Mouse (Mus musculus) heart, postnatal 0 days (tissue): ENCODE data around the gene Msl2. TPM values are rescaled to one million over a fixed set of nuclear protein-coding genes. Genes with fewer than 3 reads are reported as not detected.

ENCODE experiments used
- ATAC-seq: fragments of 200-750 bp; cut with Nextera tagmentation; 2 replicates; pipeline ENCODE4 v1.8.0; 2017; ENCODE audit warnings: low read depth, moderate number of reproducible peaks, moderate library complexity; ENCODE audit not compliant: insufficient read depth
- DNase-seq: peaks from one replicate; pipeline ENCODE4 v3.0.0-alpha.2; 2016; ENCODE audit warnings: low spot score
- H3K27ac ChIP-seq: fragments of 300-500 bp; sonication (generic); 2 replicates; pipeline ENCODE4 v1.5.1; 2014; ENCODE audit warnings: low read depth, mild to moderate bottlenecking
- H3K27me3 ChIP-seq: fragments of 300-500 bp; sonication (generic); 2 replicates; pipeline ENCODE4 v1.6.1; 2014; ENCODE audit warnings: low read length, mixed read lengths; ENCODE audit not compliant: control insufficient read depth, insufficient read depth
- H3K36me3 ChIP-seq: fragments of 300-500 bp; sonication (generic); replicated peaks from 2 replicates; pipeline ENCODE4 v1.6.1; 2014; ENCODE audit warnings: low read length, mixed read lengths; ENCODE audit not compliant: control insufficient read depth, insufficient read depth
- H3K4me1 ChIP-seq: fragments of 300-500 bp; sonication (generic); 2 replicates; pipeline ENCODE4 v1.6.1; 2014; ENCODE audit warnings: antibody characterized with exemption; ENCODE audit not compliant: control insufficient read depth, insufficient read depth
- H3K4me2 ChIP-seq: fragments of 300-500 bp; sonication (generic); 2 replicates; pipeline ENCODE4 v1.6.1; 2014; ENCODE audit warnings: low read depth, mild to moderate bottlenecking, low read length, moderate library complexity
- H3K4me3 ChIP-seq: fragments of 300-500 bp; sonication (generic); 2 replicates; pipeline ENCODE4 v1.5.1; 2014; ENCODE audit warnings: low read depth, low read length
- H3K9ac ChIP-seq: fragments of 300-500 bp; sonication (generic); replicated peaks from 2 replicates; pipeline ENCODE4 v1.6.1; 2014; ENCODE audit warnings: low read depth, low read length, mixed read lengths
- H3K9me3 ChIP-seq: fragments of 300-500 bp; sonication (generic); replicated peaks from 2 replicates; pipeline ENCODE4 v1.6.1; 2016; ENCODE audit warnings: low read length; ENCODE audit not compliant: control insufficient read depth
- CTCF ChIP-seq: IDR thresholded peaks from 2 replicates; pipeline ENCODE4 v1.5.1; 2016; ENCODE audit warnings: antibody characterized with exemption, control low read depth, low read depth
- EP300 ChIP-seq: IDR thresholded peaks from 2 replicates; pipeline ENCODE4 v1.6.1; 2016; ENCODE audit warnings: antibody characterized with exemption, low read depth
- WGBS: fragments of 180-500 bp; shearing (Covaris S2); extraction: QIAGEN DNeasy Blood & Tissue Kit; methylation state at CpG from one replicate; pipeline ENCODE4 v1.1.7; 2014; 5-methylcytosine and 5-hydroxymethylcytosine counted together
- polyA plus RNA-seq: library from polyadenylated mRNA; unstranded; fragments of >200 nt; fragmentation: Nextera tagmentation; extraction: Ambion mirVana; gene quantifications from 2 replicates; pipeline ENCODE4 v1.2.1, GENCODE M21; 2015
- total RNA-seq: library from RNA; depleted of rRNA; stranded (reverse); fragments of >200 nt; gene quantifications from 2 replicates; pipeline ENCODE4 v1.2.3, GENCODE M21; 2014; ENCODE audit warnings: low replicate concordance

Msl2 gene
- total and polyA plus RNA-seq, 2 experiments from 2014 or later: 3.0 to 14.3 TPM

DNA sequence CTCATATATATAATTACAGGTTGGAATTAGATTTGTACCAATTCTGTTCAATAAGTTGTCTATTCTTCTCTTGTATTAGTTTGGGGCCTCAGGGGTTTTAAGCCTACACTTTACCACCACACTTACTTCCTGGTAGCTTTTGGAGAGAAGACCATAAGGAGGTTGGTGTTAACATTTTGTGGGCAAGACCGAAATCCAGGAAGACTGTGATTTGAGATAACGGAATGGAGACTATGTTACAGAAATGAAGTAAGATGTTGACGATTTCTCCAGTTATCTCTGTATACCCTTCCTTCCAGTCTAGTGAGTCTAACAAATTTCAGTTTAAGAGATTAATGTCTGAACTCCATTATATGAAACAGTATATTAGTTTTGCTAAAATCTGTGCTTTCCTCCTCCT lies 26.3 kb downstream of the Msl2 start:
- Histone ChIP-seq H3K9me3 (no peaks in the 10 kb centered on the region), H3K36me3 (peaks cover 23% of the 10 kb centered on the region), H3K4me1 (peaks cover 4% of the 10 kb centered on the region; the same call in 1 of the 2 replicates), H3K4me3 (no peak overlapping the region), H3K4me2 (no peak overlapping the region), H3K27ac (no peak overlapping the region), H3K27me3 (no peaks in the 10 kb centered on the region), H3K9ac (no peak overlapping the region)
- no peak for DNase-seq
- ATAC-seq: no peak
- TF ChIP-seq EP300: no peak
- TF ChIP-seq CTCF: no peak
- WGBS: 65% methylated on average over 3 of the region's 3 CpGs

DNA sequence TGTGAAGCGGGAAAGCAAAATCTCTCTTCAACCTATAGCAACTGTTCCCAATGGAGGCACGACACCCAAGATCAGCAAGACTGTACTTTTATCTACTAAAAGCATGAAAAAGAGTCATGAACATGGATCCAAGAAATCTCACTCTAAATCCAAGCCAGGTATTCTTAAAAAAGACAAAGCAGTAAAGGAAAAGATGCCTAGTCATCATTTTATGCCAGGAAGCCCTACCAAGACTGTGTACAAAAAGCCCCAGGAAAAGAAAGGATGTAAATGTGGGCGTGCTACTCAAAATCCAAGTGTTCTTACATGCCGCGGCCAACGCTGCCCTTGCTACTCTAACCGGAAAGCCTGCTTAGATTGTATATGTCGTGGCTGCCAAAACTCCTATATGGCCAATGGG lies 27.6 kb downstream of the Msl2 start:
- H3K9ac ChIP-seq: no peak overlapping the region
- ATAC-seq (no peak), DNase-seq (no peak)
- 89% methylated on average over 8 of the region's 8 CpGs for WGBS
- H3K36me3 ChIP-seq: peaks cover 36% of the 10 kb centered on the region
- no peak overlapping the region for H3K4me3 ChIP-seq
- TF ChIP-seq CTCF: no peak
- TF ChIP-seq EP300: no peak
- no peaks in the 10 kb centered on the region for H3K27me3 ChIP-seq
- peaks cover 4% of the 10 kb centered on the region; the same call in 1 of the 2 replicates for H3K4me1 ChIP-seq
- no peak overlapping the region for H3K27ac ChIP-seq
- H3K4me2 ChIP-seq: no peak overlapping the region
- no peaks in the 10 kb centered on the region for H3K9me3 ChIP-seq

DNA sequence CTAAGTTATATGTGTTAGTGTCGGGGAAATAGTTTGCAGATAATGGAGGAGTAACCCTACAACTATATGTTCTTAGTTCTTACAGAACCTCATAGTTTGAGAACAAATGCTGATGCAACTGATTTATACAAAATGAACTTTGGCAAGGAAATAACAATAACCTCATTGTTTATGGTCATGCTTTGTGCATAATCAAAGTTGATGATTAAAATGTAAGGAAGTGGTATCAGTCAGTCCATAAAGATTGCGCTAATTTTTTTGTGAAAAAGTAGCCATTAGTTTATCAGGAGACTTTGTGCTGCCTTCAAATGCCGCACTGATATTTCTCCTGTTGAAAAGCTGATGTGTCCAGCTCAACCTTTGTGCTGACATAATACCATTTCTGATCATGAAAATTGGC lies 28.4 kb downstream of the Msl2 start:
- no peak for ATAC-seq
- 82% methylated on average over 3 of the region's 3 CpGs for WGBS
- peaks cover 43% of the 10 kb centered on the region for H3K36me3 ChIP-seq

DNA sequence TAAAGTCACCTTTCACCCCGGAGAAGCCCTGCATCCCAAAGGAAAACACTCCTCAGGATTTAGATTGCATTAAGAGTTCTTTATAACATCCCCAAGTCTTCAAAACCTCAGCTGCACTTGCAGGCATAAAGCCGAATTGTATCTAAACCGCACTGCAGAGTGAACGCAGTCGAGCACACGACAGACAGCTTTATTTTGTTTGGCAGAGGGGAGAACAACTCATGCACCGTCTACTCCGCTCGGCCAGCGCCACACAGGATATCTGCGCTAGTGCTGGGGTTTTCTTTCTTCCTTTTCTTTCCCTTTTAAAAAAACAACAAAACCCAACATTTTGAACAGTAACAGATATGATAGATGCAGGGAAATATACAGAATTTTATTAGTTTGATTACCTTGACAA lies 31.0 kb downstream of the Msl2 start:
- no peak overlapping the region for H3K4me2 ChIP-seq
- no peak for TF ChIP-seq EP300
- no peak for TF ChIP-seq CTCF
- DNase-seq (peak; percentile 39), ATAC-seq (no peak)
- H3K4me3 ChIP-seq: no peak overlapping the region
- no peaks in the 10 kb centered on the region for H3K27me3 ChIP-seq
- H3K4me1 ChIP-seq: peaks cover 4% of the 10 kb centered on the region; the same call in 1 of the 2 replicates
- 66% methylated on average over 11 of the region's 11 CpGs for WGBS
- H3K9me3 ChIP-seq: no peaks in the 10 kb centered on the region
- no peak overlapping the region for H3K27ac ChIP-seq
- no peak overlapping the region for H3K9ac ChIP-seq
- H3K36me3 ChIP-seq: peaks cover 58% of the 10 kb centered on the region

More for the DNA sequence above, 28.4 kb downstream of the Msl2 start:
- Histone ChIP-seq H3K27me3 (no peaks in the 10 kb centered on the region), H3K4me3 (no peak overlapping the region), H3K4me1 (peaks cover 4% of the 10 kb centered on the region; the same call in 1 of the 2 replicates), H3K9ac (no peak overlapping the region), H3K9me3 (no peaks in the 10 kb centered on the region), H3K4me2 (no peak overlapping the region), H3K27ac (no peak overlapping the region)
- DNase-seq: no peak
- no peak for TF ChIP-seq EP300
- no peak for TF ChIP-seq CTCF

DNA sequence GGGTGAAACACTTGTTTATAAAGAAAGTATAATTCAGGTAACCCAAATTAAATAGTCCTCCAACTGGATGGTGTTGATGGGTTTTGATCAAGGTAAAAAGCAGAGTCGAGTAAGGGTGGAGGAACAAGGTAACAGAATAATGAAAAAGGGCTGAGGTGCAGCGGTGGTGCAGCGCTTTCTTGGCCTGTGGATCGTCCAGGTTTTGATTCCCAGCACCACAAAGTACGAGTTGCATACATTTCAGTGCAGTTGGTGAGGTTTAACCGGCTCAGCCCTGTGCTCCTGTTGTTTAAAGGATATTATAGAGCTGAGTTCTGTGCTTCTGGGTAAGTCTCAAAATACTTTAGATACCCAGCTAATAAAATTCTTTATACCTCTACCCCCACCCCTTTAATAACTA lies 31.8 kb downstream of the Msl2 start:
- H3K27ac ChIP-seq: no peak overlapping the region
- H3K36me3 ChIP-seq: peaks cover 54% of the 10 kb centered on the region
- H3K4me2 ChIP-seq: no peak overlapping the region
- peaks cover 11% of the 10 kb centered on the region; the same call in 1 of the 2 replicates for H3K4me1 ChIP-seq
- H3K9ac ChIP-seq: no peak overlapping the region
- no peaks in the 10 kb centered on the region for H3K27me3 ChIP-seq
- H3K4me3 ChIP-seq: no peak overlapping the region
- TF ChIP-seq CTCF (no peak), EP300 (no peak)
- no peak for ATAC-seq
- no peaks in the 10 kb centered on the region for H3K9me3 ChIP-seq
- 90% methylated on average over 6 of the region's 6 CpGs for WGBS
- no peak for DNase-seq

DNA sequence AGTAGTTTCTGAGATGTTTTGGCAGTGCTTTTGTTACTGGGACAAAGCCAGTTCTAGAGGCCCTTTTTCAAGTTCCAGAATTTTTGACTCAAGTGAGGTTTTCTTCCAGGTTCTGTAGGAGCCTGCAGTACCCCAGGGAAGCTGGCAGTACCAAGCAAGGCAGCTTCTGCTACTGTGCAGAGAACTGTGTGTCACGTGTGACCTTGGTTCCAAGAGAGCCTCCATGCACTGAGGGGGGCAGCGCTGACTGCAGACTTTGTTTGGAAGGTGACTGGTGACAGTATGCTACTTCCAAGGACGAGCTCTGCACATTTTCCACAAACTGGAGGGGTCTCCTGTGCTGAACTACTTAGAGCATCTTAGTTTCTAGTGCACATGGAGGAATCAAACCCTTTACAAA lies 33.5 kb downstream of the Msl2 start:
- DNase-seq: peak; percentile 21
- Histone ChIP-seq H3K36me3 (peaks cover 41% of the 10 kb centered on the region), H3K27ac (peak overlapping the region; percentile 51), H3K27me3 (no peaks in the 10 kb centered on the region), H3K9me3 (no peaks in the 10 kb centered on the region), H3K4me1 (peaks cover 11% of the 10 kb centered on the region; the same call in 1 of the 2 replicates), H3K4me3 (no peak overlapping the region), H3K9ac (no peak overlapping the region), H3K4me2 (no peak overlapping the region)
- TF ChIP-seq EP300 (no peak), CTCF (no peak)
- ATAC-seq: peak; percentile 63
- 50% methylated on average over 3 of the region's 3 CpGs for WGBS
